Mouse (Mus musculus) hindbrain, embryonic 12.5 days (tissue): Measurements from ENCODE around the gene Rcor3. TPM values are rescaled to one million over a fixed set of nuclear protein-coding genes. Genes with fewer than 3 reads are reported as not detected.

Source experiments
- ATAC-seq: fragments of 200-750 bp; cut with Nextera tagmentation; 2 replicates; pipeline ENCODE4 v1.8.0; 2017; ENCODE audit warnings: moderate TSS enrichment; ENCODE audit not compliant: low FRiP score
- H3K27ac ChIP-seq: fragments of 300-500 bp; sonication (generic); 2 replicates; pipeline ENCODE4 v1.5.1; 2016; ENCODE audit warnings: mild to moderate bottlenecking
- H3K27me3 ChIP-seq: fragments of 300-500 bp; sonication (generic); 2 replicates; pipeline ENCODE4 v1.6.1; 2016; ENCODE audit warnings: mild to moderate bottlenecking
- H3K36me3 ChIP-seq: fragments of 300-500 bp; sonication (generic); 2 replicates; pipeline ENCODE4 v1.6.1; 2016; ENCODE audit warnings: mild to moderate bottlenecking
- H3K4me1 ChIP-seq: fragments of 300-500 bp; sonication (generic); 2 replicates; pipeline ENCODE4 v1.6.1; 2016
- H3K4me2 ChIP-seq: fragments of 300-500 bp; sonication (generic); replicated peaks from 2 replicates; pipeline ENCODE4 v1.6.1; 2016; ENCODE audit warnings: mild to moderate bottlenecking
- H3K4me3 ChIP-seq: fragments of 300-500 bp; sonication (generic); 2 replicates; pipeline ENCODE4 v1.5.1; 2016; ENCODE audit warnings: mild to moderate bottlenecking
- H3K9ac ChIP-seq: fragments of 300-500 bp; sonication (generic); 2 replicates; pipeline ENCODE4 v1.6.1; 2016; ENCODE audit warnings: mild to moderate bottlenecking, moderate library complexity
- H3K9me3 ChIP-seq: fragments of 300-500 bp; sonication (generic); replicated peaks from 2 replicates; pipeline ENCODE4 v1.6.1; 2016; ENCODE audit warnings: mild to moderate bottlenecking
- WGBS: fragments of 180-500 bp; shearing (Covaris S2); methylation state at CpG from one replicate; pipeline ENCODE4 v1.1.7; 2016; 5-methylcytosine and 5-hydroxymethylcytosine counted together
- polyA plus RNA-seq: library from polyadenylated mRNA; unstranded; fragments of >200 nt; fragmentation: Nextera tagmentation; extraction: Ambion mirVana; gene quantifications from 2 replicates; pipeline ENCODE4 v1.2.1, GENCODE M21; 2016

The Rcor3 gene
- polyA plus RNA-seq, 1 experiment from 2014 or later, result 28.3 TPM

- no peak overlapping the region for H3K9ac ChIP-seq
- no peaks in the 10 kb centered on the region for H3K27me3 ChIP-seq
- no peak overlapping the region for H3K4me3 ChIP-seq
- 69% methylated on average over 3 of the region's 3 CpGs for WGBS
- H3K36me3 ChIP-seq, result no peaks in the 10 kb centered on the region
- no peaks in the 10 kb centered on the region; the same call in 1 of the 2 replicates for H3K9me3 ChIP-seq
- no peak for ATAC-seq
- no peak overlapping the region for H3K27ac ChIP-seq
- H3K4me1 ChIP-seq, result no peaks in the 10 kb centered on the region
- no peak overlapping the region for H3K4me2 ChIP-seq
Observed at GRCm38 (mm10) chr1:192053726-192054125, 84.1 kb downstream of the Rcor3 start.

- no peaks in the 10 kb centered on the region; the same call in 1 of the 2 replicates for H3K9me3 ChIP-seq
- H3K36me3 ChIP-seq, result no peaks in the 10 kb centered on the region
- 86% methylated on average over 5 of the region's 5 CpGs for WGBS
- H3K27ac ChIP-seq, result no peak overlapping the region
- no peaks in the 10 kb centered on the region for H3K27me3 ChIP-seq
- H3K4me2 ChIP-seq, result no peak overlapping the region
- no peaks in the 10 kb centered on the region for H3K4me1 ChIP-seq
- H3K9ac ChIP-seq, result no peak overlapping the region
- ATAC-seq, result no peak
- no peak overlapping the region for H3K4me3 ChIP-seq
Observed at GRCm38 (mm10) chr1:192052986-192053385, 84.9 kb downstream of the Rcor3 start.

GRCm38 (mm10) chr1:192052461-192052860 is 85.4 kb downstream of the Rcor3 start:
- Histone ChIP-seq H3K36me3 (no peaks in the 10 kb centered on the region), H3K4me1 (no peaks in the 10 kb centered on the region), H3K9me3 (no peaks in the 10 kb centered on the region; the same call in 1 of the 2 replicates), H3K4me2 (no peak overlapping the region), H3K27me3 (no peaks in the 10 kb centered on the region), H3K9ac (no peak overlapping the region), H3K4me3 (no peak overlapping the region), H3K27ac (no peak overlapping the region)
- ATAC-seq, result no peak
- WGBS, result 92% methylated on average over 8 of the region's 8 CpGs

Other genes starting within 250 kb of the Rcor3 start
- 4.6 and 4.9 TPM in 2 replicates for gene Slc30a1, start 231.3 kb downstream of the Rcor3 start, polyA plus RNA-seq
- 4.4 and 5.3 TPM in 2 replicates for gene Rd3, start 160.7 kb downstream of the Rcor3 start, polyA plus RNA-seq
- gene Traf5, start 45.5 kb downstream of the Rcor3 start, polyA plus RNA-seq, result 4.1 and 5.3 TPM in 2 replicates
- 0.87 and 1.2 TPM in 2 replicates for gene Kcnh1, start 52.7 kb upstream of the Rcor3 start, polyA plus RNA-seq